Mouse (Mus musculus) NIH3T3 (cell line): Measurements from ENCODE around the gene Vwc2l.

Source experiments
- DNase-seq: peaks from one replicate; pipeline ENCODE4 v3.0.0-alpha.2; 2012; ENCODE audit warnings: low read depth

The Vwc2l gene

GRCm38 (mm10) chr1:70911235-70911634, 185.7 kb downstream of the Vwc2l start:
- no peak for DNase-seq

- no peak for DNase-seq
These were observed 187.6 kb downstream of the Vwc2l start for GRCm38 (mm10) chr1:70913071-70913470.

- peak; percentile 73 for DNase-seq
These were observed 192.9 kb downstream of the Vwc2l start for GRCm38 (mm10) chr1:70918173-70919036.

GRCm38 (mm10) chr1:70933016-70933415, 207.5 kb downstream of the Vwc2l start:
- no peak for DNase-seq
